Mouse (Mus musculus) heart, embryonic 11.5 days (tissue): ENCODE data around the gene Ide. TPM values are rescaled to one million over a fixed set of nuclear protein-coding genes. Genes with fewer than 3 reads are reported as not detected.
"Not testable (repeated sequence)": the region's sequence is repeated elsewhere in the genome, so short reads cannot be mapped to it uniquely, and the experiment has no call there.

ENCODE experiments used
- ATAC-seq: fragments of 200-750 bp; cut with Nextera tagmentation; replicated peaks from 2 replicates; pipeline ENCODE4 v1.8.0; 2017; ENCODE audit warnings: moderate library complexity; ENCODE audit not compliant: insufficient number of reproducible peaks, low FRiP score, low TSS enrichment
- H3K27ac ChIP-seq: fragments of 300-500 bp; sonication (generic); 2 replicates; pipeline ENCODE4 v1.5.1; 2014; ENCODE audit warnings: mild to moderate bottlenecking, low read depth, low read length
- H3K27me3 ChIP-seq: fragments of 300-500 bp; sonication (generic); 2 replicates; pipeline ENCODE4 v1.6.1; 2014; ENCODE audit warnings: mild to moderate bottlenecking, low read length, mixed read lengths; ENCODE audit not compliant: control insufficient read depth, insufficient read depth
- H3K36me3 ChIP-seq: fragments of 300-500 bp; sonication (generic); 2 replicates; pipeline ENCODE4 v1.6.1; 2014; ENCODE audit warnings: mild to moderate bottlenecking, low read length, moderate library complexity, mixed read lengths; ENCODE audit not compliant: control insufficient read depth, insufficient read depth
- H3K4me1 ChIP-seq: fragments of 300-500 bp; sonication (generic); 2 replicates; pipeline ENCODE4 v1.6.1; 2014; ENCODE audit warnings: low read length; ENCODE audit not compliant: control insufficient read depth, insufficient read depth
- H3K4me2 ChIP-seq: fragments of 300-500 bp; sonication (generic); 2 replicates; pipeline ENCODE4 v1.6.1; 2014; ENCODE audit warnings: mild to moderate bottlenecking, moderate library complexity
- H3K4me3 ChIP-seq: fragments of 300-500 bp; sonication (generic); 2 replicates; pipeline ENCODE4 v1.5.1; 2014; ENCODE audit warnings: low read depth, low read length
- H3K9ac ChIP-seq: fragments of 300-500 bp; sonication (generic); 2 replicates; pipeline ENCODE4 v1.6.1; 2014; ENCODE audit warnings: mild to moderate bottlenecking, low read depth, low read length, moderate library complexity
- H3K9me3 ChIP-seq: fragments of 300-500 bp; sonication (generic); replicated peaks from 2 replicates; pipeline ENCODE4 v1.6.1; 2016; ENCODE audit warnings: low read length; ENCODE audit not compliant: control insufficient read depth
- WGBS: fragments of 180-500 bp; shearing (Covaris S2); extraction: QIAGEN DNeasy Blood & Tissue Kit; methylation state at CpG from one replicate; pipeline ENCODE4 v1.1.7; 2014; ENCODE audit not compliant: insufficient replicate concordance; 5-methylcytosine and 5-hydroxymethylcytosine counted together
- polyA plus RNA-seq: library from polyadenylated mRNA; unstranded; fragments of >200 nt; fragmentation: Nextera tagmentation; extraction: Ambion mirVana; gene quantifications from 2 replicates; pipeline ENCODE4 v1.2.1, GENCODE M21; 2014

Ide gene
- polyA plus RNA-seq, 1 experiment from 2014 or later: 54.7 TPM

DNA sequence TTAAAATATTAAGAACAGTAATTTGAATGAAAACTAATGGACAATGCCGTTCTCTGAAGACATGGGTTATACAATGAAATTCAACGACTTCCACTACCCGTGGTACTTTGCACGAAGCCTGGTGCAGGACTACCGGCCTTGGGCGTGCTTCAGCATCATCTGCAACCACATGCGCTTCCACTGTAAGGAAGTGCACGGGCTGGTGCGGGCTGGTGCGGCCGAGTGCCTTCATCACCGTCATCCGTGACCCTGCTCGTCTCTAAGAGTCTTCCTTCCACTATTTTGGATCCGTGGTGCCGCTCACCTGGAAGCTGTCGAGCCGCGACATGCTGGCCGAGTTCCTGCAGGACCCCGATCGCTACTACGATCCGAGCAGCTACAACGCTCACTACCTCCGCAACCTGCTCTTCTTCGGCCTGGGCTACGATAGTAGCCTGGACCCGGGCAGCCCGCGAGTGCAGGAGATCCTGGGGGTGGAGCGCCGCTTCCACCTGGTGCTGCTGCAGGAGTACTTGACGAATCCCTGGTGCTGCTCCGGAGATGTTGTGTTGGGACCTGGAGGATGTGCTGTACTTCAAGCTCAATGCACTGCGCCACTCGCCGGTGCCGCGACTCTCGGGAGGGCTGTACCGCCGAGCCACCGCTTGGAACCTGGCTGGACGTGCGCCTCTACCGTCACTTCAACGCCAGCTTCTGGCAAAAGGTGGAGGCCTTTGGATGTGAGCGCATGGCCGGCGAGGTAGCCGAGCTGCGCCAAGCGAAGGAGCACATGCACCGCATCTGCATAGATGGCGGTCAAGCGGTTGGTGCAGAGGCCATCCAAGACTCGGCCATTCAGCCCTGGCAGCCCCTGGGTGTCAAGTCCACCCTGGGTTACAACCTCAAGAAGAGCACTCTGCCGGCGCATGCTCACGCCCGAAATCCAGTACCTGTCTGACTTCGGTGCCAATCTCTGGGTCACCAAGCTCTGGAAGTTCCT lies 103.8 kb downstream of the Ide start:
- Histone ChIP-seq H3K27me3 (peaks cover 35% of the 10 kb centered on the region), H3K9me3 (no peaks in the 10 kb centered on the region), H3K27ac (peak overlapping the region; percentile 64; the same call in 1 of the 2 replicates), H3K36me3 (no peaks in the 10 kb centered on the region), H3K4me3 (peak overlapping the region; percentile 52), H3K4me1 (no peaks in the 10 kb centered on the region), H3K9ac (peak overlapping the region; percentile 64), H3K4me2 (peak overlapping the region; percentile 93)
- 4% methylated on average over 63 of the region's 63 CpGs for WGBS
- no peak for ATAC-seq

DNA sequence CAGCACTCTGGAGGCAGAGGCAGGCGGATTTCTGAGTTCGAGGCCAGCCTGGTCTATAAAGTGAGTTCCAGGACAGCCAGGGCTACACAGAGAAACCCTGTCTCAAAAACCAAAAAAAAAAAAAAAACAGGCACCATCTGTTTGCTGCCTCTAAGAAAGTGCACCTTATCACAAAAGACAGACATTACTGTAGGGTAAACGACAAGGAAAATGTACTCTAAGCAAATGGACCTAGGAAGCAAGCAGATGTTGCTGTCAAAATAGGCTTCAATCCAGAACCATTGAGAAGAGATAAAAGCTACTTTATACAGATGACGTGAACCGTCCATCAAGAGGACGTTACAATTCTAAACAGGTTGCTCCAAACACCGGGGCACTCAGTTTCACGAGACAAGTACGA lies 105.1 kb downstream of the Ide start:
- H3K4me3 ChIP-seq, H3K36me3 ChIP-seq, H3K4me2 ChIP-seq, H3K4me1 ChIP-seq, H3K9ac ChIP-seq, H3K9me3 ChIP-seq: not testable (repeated sequence)
- Histone ChIP-seq H3K27ac (peak overlapping the region; percentile 50; the same call in 1 of the 2 replicates), H3K27me3 (peaks cover 33% of the 10 kb centered on the region)
- peak; percentile 36; the same call in 1 of the 2 replicates for ATAC-seq
- 68% methylated on average over 9 of the region's 9 CpGs for WGBS

DNA sequence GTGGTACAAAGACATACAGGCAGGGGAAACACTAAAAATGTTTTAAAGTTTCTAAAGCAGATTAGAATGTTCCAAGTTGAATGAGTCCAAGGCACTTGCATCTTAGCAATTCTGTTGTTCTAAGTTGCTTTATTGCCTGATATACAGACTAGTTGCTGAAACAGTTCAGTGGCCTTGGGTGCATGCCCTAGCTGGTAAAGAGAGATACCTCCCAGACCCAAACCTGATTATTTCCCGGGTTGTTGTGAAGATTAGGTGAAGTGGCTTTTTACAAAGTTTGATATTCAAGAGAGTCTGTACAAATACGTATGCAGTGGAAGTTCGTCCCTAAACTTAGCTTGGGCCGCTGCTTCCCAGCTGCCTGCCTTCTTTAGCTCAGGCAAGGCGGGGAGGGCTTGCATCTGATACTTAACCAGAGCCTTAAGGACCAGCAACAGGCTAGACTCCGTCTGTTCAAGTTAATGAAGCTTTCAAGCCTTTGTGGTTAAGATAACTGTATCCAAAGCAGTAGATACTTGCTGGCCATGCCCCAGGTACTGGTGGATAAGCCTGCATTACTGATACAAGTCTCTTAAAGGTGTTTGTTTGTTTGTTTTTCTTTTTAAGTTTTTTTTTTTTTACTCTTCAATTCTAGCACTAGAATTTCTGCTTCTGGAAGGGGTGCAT lies 112.3 kb downstream of the Ide start:
- peaks cover 11% of the 10 kb centered on the region; the same call in 1 of the 2 replicates for H3K36me3 ChIP-seq
- H3K9me3 ChIP-seq: no peaks in the 10 kb centered on the region
- ATAC-seq: no peak
- no peak overlapping the region for H3K9ac ChIP-seq
- H3K27me3 ChIP-seq: no peaks in the 10 kb centered on the region
- 61% methylated on average over 6 of the region's 6 CpGs for WGBS
- no peaks in the 10 kb centered on the region for H3K4me1 ChIP-seq
- H3K4me3 ChIP-seq: no peak overlapping the region
- no peak overlapping the region for H3K4me2 ChIP-seq
- no peak overlapping the region for H3K27ac ChIP-seq

Other genes starting within 250 kb of the Ide start
- gene March5, start 130.3 kb downstream of the Ide start, polyA plus RNA-seq: 89.6 and 96.3 TPM in 2 replicates
- gene Cpeb3, start 129.3 kb downstream of the Ide start, polyA plus RNA-seq: 4.3 and 4.4 TPM in 2 replicates
- 54.1 and 56.6 TPM in 2 replicates for gene Kif11, start 38.6 kb upstream of the Ide start, polyA plus RNA-seq
- gene Hhex, start 97.0 kb upstream of the Ide start, polyA plus RNA-seq: 10.9 and 13.4 TPM in 2 replicates
- gene Exoc6, start 212.6 kb upstream of the Ide start, polyA plus RNA-seq: 22.3 TPM in 2 replicates